Mouse (Mus musculus) left cerebral cortex, adult 2 months (tissue): ENCODE measurements at regions not wholly inside any gene's neighbourhood (a gene's known extent, or its start where the extent isn't known, plus 50 kb on each side); places are given as distances from the start of the nearest gene placed in this dataset.

Experiments used
- DNase-seq, 2 experiments: peaks; one replicate each; pipeline ENCODE4 v3.0.0; 2021 to 2022; ENCODE audit warnings: low spot score in 2 of 2, mixed read lengths in 1 of 2; ENCODE audit errors: extremely low spot score in 1 of 2
- H3K27ac ChIP-seq: fragments of 200-600 bp; 2 replicates; pipeline ENCODE4 v1.8.1; 2022
- H3K4me3 ChIP-seq: fragments of 200-600 bp; 2 replicates; pipeline ENCODE4 v1.8.1; 2022
- CTCF ChIP-seq: fragments of 200-600 bp; IDR thresholded peaks from 2 replicates; pipeline ENCODE4 v1.8.1; 2022; ENCODE audit warnings: antibody characterized with exemption, mild to moderate bottlenecking, moderate library complexity
- intact Hi-C: fragments of 180-260 bp; cut with DNase I; formaldehyde crosslinking; loops from one replicate; pipeline ENCODE4 v1.15.1; 2025

- no peak overlapping the region for H3K27ac ChIP-seq
- intact Hi-C loops: loop anchor here (10.0 kb wide), 2 partner anchors 407 to 587 kb away; no protein-coding TSS in a partner anchor
Observed at GRCm38 (mm10) chr6:84327306-84328029, 266.2 kb downstream of the Cyp26b1 start.

GRCm38 (mm10) chr6:84325384-84326114, 268.2 kb downstream of the Cyp26b1 start:
- DNase-seq: no peak
- Histone ChIP-seq H3K4me3 (no peak overlapping the region), H3K27ac (no peak overlapping the region)
- intact Hi-C loops: loop anchor here (10.0 kb wide), 2 partner anchors 409 to 589 kb away; no protein-coding TSS in a partner anchor
- no peak for TF ChIP-seq CTCF

More at GRCm38 (mm10) chr6:84327306-84328029, 266.2 kb downstream of the Cyp26b1 start:
- no peak for TF ChIP-seq CTCF
- H3K4me3 ChIP-seq: no peak overlapping the region
- DNase-seq: no peak

GRCm38 (mm10) chr6:84324185-84324584, 269.5 kb downstream of the Cyp26b1 start:
- intact Hi-C loops: loop anchor here (10.0 kb wide), 2 partner anchors 411 to 591 kb away; no protein-coding TSS in a partner anchor
- Histone ChIP-seq H3K27ac (no peak overlapping the region), H3K4me3 (no peak overlapping the region)
- no peak for DNase-seq
- no peak for TF ChIP-seq CTCF

- DNase-seq: no peak
- no peak overlapping the region for H3K27ac ChIP-seq
- peak; percentile 20 for TF ChIP-seq CTCF
- intact Hi-C loops: loop anchor here (10.0 kb wide), 2 partner anchors 412 to 592 kb away; no protein-coding TSS in a partner anchor
- no peak overlapping the region for H3K4me3 ChIP-seq
Observed at GRCm38 (mm10) chr6:84322528-84322927, 271.2 kb downstream of the Cyp26b1 start.

GRCm38 (mm10) chr6:84320586-84320985, 273.1 kb downstream of the Cyp26b1 start:
- no peak overlapping the region for H3K27ac ChIP-seq

GRCm38 (mm10) chr6:84318774-84319173, 274.9 kb downstream of the Cyp26b1 start:
- Histone ChIP-seq H3K27ac (no peak overlapping the region), H3K4me3 (no peak overlapping the region)
- no peak for TF ChIP-seq CTCF
- DNase-seq: peak; percentile 21 to 42
- intact Hi-C loops: no loop called here

More at GRCm38 (mm10) chr6:84320586-84320985, 273.1 kb downstream of the Cyp26b1 start:
- TF ChIP-seq CTCF: peak; percentile 51
- intact Hi-C loops: loop anchor here (10.0 kb wide), 2 partner anchors 414 to 594 kb away; no protein-coding TSS in a partner anchor
- DNase-seq: no peak
- H3K4me3 ChIP-seq: no peak overlapping the region

- intact Hi-C loops: loop anchor here (1.0 kb wide), 1 partner anchor 222 kb away; no protein-coding TSS in a partner anchor
- no peak for DNase-seq
- H3K4me3 ChIP-seq: no peak overlapping the region
- peak; percentile 60 for TF ChIP-seq CTCF
- H3K27ac ChIP-seq: no peak overlapping the region
Observed at GRCm38 (mm10) chr6:84317026-84317425, 276.7 kb downstream of the Cyp26b1 start.

GRCm38 (mm10) chr6:84315175-84315912, 278.4 kb downstream of the Cyp26b1 start:
- no peak for DNase-seq
- TF ChIP-seq CTCF: no peak
- Histone ChIP-seq H3K27ac (no peak overlapping the region), H3K4me3 (no peak overlapping the region)
- intact Hi-C loops: no loop called here

- no peak for TF ChIP-seq CTCF
- H3K4me3 ChIP-seq: no peak overlapping the region
- H3K27ac ChIP-seq: no peak overlapping the region
- intact Hi-C loops: no loop called here
- DNase-seq: no peak
Observed at GRCm38 (mm10) chr6:84313797-84314196, 279.9 kb downstream of the Cyp26b1 start.

GRCm38 (mm10) chr6:84310635-84311241, 283.0 kb downstream of the Cyp26b1 start:
- DNase-seq: no peak
- Histone ChIP-seq H3K27ac (no peak overlapping the region), H3K4me3 (no peak overlapping the region)
- intact Hi-C loops: no loop called here
- no peak for TF ChIP-seq CTCF

GRCm38 (mm10) chr6:84307556-84307955, 286.2 kb downstream of the Cyp26b1 start:
- DNase-seq: no peak
- TF ChIP-seq CTCF: no peak
- no peak overlapping the region for H3K4me3 ChIP-seq
- intact Hi-C loops: no loop called here
- H3K27ac ChIP-seq: no peak overlapping the region
